Mouse (Mus musculus) heart, embryonic 10.5 days (tissue): ENCODE results near the gene Dnaaf3. TPM values are rescaled to one million over a fixed set of nuclear protein-coding genes. Genes with fewer than 3 reads are reported as not detected.

ENCODE experiments used
- DNase-seq: peaks from one replicate; pipeline ENCODE4 v3.0.0-alpha.2; 2017; ENCODE audit warnings: low spot score
- H3K27ac ChIP-seq: fragments of 300-500 bp; sonication (generic); 2 replicates; pipeline ENCODE4 v1.5.1; 2016; ENCODE audit warnings: mild to moderate bottlenecking
- H3K27me3 ChIP-seq: fragments of 300-500 bp; sonication (generic); 2 replicates; pipeline ENCODE4 v1.6.1; 2016; ENCODE audit warnings: mild to moderate bottlenecking; ENCODE audit not compliant: poor library complexity, insufficient read depth, severe bottlenecking
- H3K36me3 ChIP-seq: fragments of 300-500 bp; sonication (generic); 2 replicates; pipeline ENCODE4 v1.6.1; 2016; ENCODE audit warnings: mild to moderate bottlenecking, moderate library complexity
- H3K4me1 ChIP-seq: fragments of 300-500 bp; sonication (generic); 2 replicates; pipeline ENCODE4 v1.6.1; 2016; ENCODE audit warnings: mild to moderate bottlenecking
- H3K4me3 ChIP-seq: fragments of 300-500 bp; sonication (generic); 2 replicates; pipeline ENCODE4 v1.5.1; 2016; ENCODE audit warnings: mild to moderate bottlenecking, moderate library complexity
- H3K9me3 ChIP-seq: fragments of 300-500 bp; sonication (generic); 2 replicates; pipeline ENCODE4 v1.6.1; 2016; ENCODE audit warnings: mild to moderate bottlenecking, moderate library complexity
- WGBS: fragments of 180-500 bp; shearing (Covaris S2); methylation state at CpG from one replicate; pipeline ENCODE4 v1.1.7; 2016; 5-methylcytosine and 5-hydroxymethylcytosine counted together
- polyA plus RNA-seq: library from polyadenylated mRNA; unstranded; fragments of >200 nt; fragmentation: Nextera tagmentation; extraction: Ambion mirVana; gene quantifications from 2 replicates; pipeline ENCODE4 v1.2.1, GENCODE M21; 2016

Dnaaf3 gene
- polyA plus RNA-seq, 1 experiment from 2014 or later = 0.63 TPM

DNA sequence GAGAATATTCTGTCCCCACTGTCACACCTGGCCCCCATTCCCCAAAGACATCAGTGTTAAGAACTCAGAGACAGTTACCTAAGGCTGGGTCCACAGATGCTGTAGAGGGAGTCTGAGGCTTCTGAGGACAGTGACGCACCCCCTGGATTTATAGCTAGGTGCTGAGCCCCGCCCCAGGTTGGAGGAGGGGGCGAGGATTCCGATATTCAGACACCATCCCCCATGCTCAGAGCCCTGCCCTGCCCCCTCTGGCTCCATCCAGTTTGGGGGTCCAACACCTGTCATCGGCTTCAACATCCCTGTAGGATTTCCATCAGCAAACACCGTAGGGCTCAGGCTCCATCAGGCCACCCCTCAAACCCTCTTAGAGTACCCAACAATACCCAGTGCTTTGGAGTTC is 16.4 kb downstream of the Dnaaf3 start:
- 56% methylated on average over 6 of the region's 6 CpGs for WGBS
- no peaks in the 10 kb centered on the region for H3K27me3 ChIP-seq
- peaks cover 26% of the 10 kb centered on the region for H3K36me3 ChIP-seq
- DNase-seq = no peak
- peak overlapping the region; percentile 34 for H3K4me3 ChIP-seq
- no peaks in the 10 kb centered on the region for H3K9me3 ChIP-seq
- H3K27ac ChIP-seq = peak overlapping the region; percentile 87
- H3K4me1 ChIP-seq = peaks cover 80% of the 10 kb centered on the region

DNA sequence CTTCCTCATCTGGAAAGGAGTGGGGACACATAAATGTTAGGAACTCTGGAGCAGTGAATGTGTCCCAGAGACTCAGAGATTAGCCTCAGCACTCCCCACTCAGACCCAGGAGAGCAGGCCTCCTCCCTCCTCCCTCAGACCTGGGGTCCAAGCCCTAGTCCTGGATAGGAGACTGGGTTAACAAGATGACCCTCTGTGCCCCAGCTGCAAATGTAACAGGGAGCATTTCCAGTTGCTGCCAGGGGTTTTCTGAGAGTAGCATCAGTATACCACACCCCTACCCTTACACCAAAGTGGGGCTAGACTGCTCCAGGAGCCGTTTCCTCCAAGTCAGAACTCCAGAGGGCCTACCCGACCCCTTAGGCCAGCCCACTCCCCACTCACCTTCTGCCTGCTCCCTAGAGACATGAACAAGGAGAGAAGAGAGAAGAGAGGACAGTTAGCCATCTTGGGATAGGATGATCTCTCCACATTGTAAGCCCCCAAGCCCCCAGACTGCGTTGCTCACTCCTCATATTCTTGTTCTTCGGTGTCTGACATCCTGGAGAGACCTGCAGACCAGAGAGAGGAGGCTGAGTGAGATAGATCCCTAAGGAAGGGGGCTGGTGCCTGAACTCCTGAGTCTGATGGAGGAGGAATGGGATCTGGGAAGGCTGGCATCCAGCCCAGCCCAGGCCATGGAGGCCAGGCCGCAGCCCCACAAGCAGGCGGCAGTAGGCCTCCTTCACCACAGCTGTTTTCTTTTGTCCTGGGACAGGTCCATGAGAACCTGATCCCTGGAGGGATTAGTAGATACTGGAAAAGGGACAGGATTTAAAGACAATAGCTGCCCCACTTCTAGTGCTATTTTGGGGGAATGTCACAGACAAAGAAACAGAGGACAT is 18.2 kb downstream of the Dnaaf3 start:
- no peak for DNase-seq
- Histone ChIP-seq H3K36me3 (peaks cover 11% of the 10 kb centered on the region), H3K4me3 (peak overlapping the region; percentile 37), H3K27me3 (no peaks in the 10 kb centered on the region), H3K27ac (peak overlapping the region; percentile 87), H3K4me1 (peaks cover 84% of the 10 kb centered on the region), H3K9me3 (no peaks in the 10 kb centered on the region)
- WGBS = 52% methylated on average over 6 of the region's 6 CpGs

DNA sequence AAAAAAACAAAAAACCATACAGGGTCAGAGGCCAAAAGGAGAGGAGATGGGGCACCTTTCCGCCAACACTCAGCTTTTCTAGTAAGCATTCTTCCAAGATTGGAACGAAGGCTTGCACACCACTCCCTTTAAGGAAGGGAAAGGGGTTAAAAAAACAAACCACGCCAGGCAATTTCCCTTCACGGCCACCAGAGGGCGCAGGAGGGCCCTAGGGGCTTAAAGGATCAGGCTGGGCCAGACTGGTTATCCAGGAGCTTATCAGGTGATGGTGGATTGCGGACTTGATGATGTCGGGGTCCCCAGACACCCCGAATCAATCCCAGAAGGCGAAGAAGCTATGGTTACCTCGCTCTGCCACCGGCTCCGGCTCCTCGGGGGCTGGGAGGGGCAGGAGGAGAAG is 19.0 kb downstream of the Dnaaf3 start:
- DNase-seq = no peak
- Histone ChIP-seq H3K27ac (peak overlapping the region; percentile 87; the same call in 1 of the 2 replicates), H3K36me3 (peaks cover 9% of the 10 kb centered on the region), H3K4me1 (peaks cover 82% of the 10 kb centered on the region), H3K27me3 (no peaks in the 10 kb centered on the region), H3K9me3 (no peaks in the 10 kb centered on the region), H3K4me3 (peak overlapping the region; percentile 37)
- WGBS = 21% methylated on average over 13 of the region's 13 CpGs

DNA sequence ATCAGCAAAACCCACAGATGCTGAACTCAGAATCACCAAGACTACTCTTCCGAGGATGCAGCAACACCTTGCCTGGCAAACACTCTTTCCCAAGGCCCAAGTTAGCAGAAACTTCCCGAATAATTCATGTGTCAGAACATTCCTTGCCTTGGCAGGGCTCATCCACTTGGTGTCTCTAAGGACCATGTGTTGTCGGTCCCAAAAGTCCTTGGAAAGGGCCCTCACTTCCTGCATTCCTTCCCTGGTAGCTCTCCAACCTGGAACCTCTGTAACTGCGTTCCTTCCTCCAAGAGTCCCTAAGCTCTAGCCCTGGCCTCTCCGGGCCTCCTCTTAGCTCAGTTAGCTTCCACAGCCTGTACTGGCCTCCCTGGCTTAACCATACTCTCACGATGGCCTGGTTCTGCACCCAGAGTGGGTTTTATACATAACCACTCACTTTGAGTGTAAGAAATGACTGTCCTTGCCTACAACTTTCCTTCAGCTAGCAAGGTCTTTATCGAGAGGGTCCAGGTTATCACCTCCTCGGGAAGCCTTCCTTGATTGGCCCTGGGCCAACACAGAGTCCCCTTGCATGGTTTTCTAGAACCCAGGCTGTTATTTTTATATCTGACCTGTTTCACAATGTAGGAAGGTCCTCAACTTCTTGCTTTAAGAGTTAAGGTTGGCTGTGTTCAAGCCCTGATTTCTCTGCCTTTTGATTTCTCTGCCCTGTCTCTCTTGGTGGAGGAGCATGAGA is 20.6 kb downstream of the Dnaaf3 start:
- H3K27ac ChIP-seq = peak overlapping the region; percentile 72
- 58% methylated on average over 8 of the region's 8 CpGs for WGBS
- no peaks in the 10 kb centered on the region for H3K9me3 ChIP-seq
- no peaks in the 10 kb centered on the region for H3K27me3 ChIP-seq
- peaks cover 74% of the 10 kb centered on the region for H3K4me1 ChIP-seq
- no peak for DNase-seq
- H3K4me3 ChIP-seq = peak overlapping the region; percentile 29; the same call in 1 of the 2 replicates
- peaks cover 10% of the 10 kb centered on the region; the same call in 1 of the 2 replicates for H3K36me3 ChIP-seq

DNA sequence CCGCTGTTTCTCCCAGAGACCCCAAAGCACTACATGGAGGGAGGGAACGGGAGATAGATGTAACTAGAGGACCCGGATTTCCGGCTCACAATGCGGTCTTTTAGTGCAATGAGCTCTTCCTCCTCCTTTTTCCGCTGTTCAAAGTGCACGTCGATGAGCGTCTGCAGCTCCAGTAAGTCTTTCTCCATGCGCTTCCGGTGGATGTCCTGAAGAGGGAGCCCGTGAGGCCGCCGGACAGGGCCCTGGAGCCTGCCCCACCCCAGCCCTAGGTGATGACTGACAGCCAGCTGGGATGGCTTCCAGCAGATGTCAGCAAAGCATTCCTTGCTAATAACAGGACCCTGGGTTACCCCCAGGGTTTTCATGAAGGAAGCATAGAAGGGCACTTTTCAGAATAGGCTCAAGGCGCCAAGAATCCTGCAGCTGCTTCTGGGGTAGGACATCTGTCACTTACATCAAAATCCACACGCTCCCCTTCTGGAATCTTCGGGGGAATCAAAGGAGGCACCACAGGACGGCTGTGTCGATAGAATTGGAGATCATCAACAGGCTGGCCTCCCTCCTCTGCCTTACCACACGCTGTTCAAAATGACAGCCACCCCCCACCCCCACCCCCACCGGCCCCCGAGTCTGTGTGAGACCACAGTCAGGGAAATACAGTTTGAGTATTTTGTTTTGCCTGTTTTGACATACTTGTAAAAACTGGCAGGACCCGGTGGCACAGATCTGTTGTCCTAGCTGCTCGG is 22.2 kb downstream of the Dnaaf3 start:
- WGBS = 13% methylated on average over 24 of the region's 24 CpGs
- Histone ChIP-seq H3K27ac (peak overlapping the region; percentile 68), H3K36me3 (peaks cover 10% of the 10 kb centered on the region; the same call in 1 of the 2 replicates), H3K4me1 (peaks cover 60% of the 10 kb centered on the region), H3K27me3 (no peaks in the 10 kb centered on the region), H3K9me3 (no peaks in the 10 kb centered on the region), H3K4me3 (peak overlapping the region; percentile 31)
- peak; percentile 96 for DNase-seq

DNA sequence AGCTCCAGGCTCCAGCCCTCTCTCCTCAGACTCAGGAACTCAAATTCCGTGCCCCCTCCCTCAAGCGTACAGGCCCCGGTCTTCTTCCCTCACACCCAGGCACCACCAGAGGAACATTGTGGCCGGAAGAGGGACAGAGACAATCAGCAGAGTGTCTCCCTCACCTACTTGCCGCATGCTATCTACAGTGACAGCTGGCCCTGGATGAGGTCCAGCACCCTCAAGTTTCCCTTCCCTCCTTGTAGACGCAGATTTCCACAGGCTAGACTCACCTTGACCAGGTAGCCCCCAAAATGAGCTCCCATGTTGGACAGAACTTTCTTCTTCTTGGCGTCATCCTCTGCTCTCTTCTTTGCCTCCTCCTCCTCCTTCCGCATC is 23.5 kb downstream of the Dnaaf3 start:
- no peaks in the 10 kb centered on the region for H3K27me3 ChIP-seq
- H3K27ac ChIP-seq = peak overlapping the region; percentile 29; the same call in 1 of the 2 replicates
- no peak overlapping the region for H3K4me3 ChIP-seq
- peaks cover 10% of the 10 kb centered on the region; the same call in 1 of the 2 replicates for H3K36me3 ChIP-seq
- WGBS = 76% methylated on average over 8 of the region's 8 CpGs
- peaks cover 54% of the 10 kb centered on the region for H3K4me1 ChIP-seq
- no peaks in the 10 kb centered on the region for H3K9me3 ChIP-seq
- no peak for DNase-seq

DNA sequence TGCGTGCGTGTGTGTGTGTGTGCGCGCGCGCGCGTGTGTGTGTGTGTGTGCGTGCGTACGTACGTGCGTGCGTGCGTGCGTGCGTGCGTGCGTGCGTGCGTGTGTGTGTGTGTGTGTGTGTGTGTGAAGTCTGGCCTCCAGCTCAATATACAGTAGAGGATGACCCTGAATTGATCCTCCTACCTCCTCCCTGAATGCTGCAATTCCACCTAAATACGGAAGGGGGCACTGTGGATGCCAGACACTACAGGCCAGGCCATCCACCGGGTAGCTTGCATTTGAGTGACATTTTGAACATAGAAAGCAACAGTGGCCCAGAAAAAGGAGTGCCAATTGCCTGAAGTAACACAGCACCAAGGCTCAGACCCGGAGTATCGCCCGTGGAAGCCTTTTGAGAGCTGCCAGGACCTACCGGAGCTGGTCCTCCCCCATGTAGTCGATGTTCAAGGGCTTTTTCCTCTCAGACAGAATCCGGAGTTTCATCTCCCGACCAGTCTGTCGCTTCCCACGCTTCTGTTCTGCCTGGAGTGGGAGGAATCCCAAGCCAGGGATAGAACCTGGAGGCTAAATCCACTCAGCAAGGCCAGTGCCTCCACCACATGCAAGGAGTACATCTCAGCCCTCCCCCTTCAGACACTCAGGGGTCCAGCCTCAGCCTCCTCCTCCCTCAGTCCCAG is 24.1 kb downstream of the Dnaaf3 start:
- Histone ChIP-seq H3K27ac (0 out of 2 replicates have a peak overlapping the region, but pooled peaks have one; percentile 29), H3K9me3 (no peaks in the 10 kb centered on the region), H3K4me1 (peaks cover 49% of the 10 kb centered on the region), H3K27me3 (no peaks in the 10 kb centered on the region), H3K4me3 (no peak overlapping the region), H3K36me3 (peaks cover 10% of the 10 kb centered on the region; the same call in 1 of the 2 replicates)
- WGBS = 74% methylated on average over 32 of the region's 32 CpGs
- DNase-seq = no peak

DNA sequence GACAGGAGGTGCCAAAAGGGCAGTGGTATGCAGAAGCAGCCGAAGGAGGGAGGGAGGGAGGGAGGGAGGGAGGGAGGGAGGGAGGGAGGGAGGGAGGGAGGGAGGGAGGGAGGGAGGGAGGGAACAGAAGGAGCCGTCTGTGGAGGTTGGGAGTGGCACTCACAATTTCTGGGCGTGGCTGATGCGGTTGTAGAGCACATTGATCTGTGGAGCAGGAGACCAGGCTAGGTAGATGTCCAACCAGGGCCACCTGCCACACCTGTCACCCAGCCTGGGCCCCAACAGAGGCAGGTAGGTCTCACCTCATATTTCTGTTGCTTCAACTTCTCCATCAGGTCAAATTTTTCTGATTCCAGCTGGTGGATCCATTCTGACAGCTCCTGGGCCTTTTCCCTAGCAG is 25.0 kb downstream of the Dnaaf3 start:
- Histone ChIP-seq H3K27ac (no peak overlapping the region), H3K4me1 (peaks cover 44% of the 10 kb centered on the region), H3K4me3 (no peak overlapping the region), H3K36me3 (peaks cover 10% of the 10 kb centered on the region; the same call in 1 of the 2 replicates), H3K27me3 (no peaks in the 10 kb centered on the region), H3K9me3 (no peaks in the 10 kb centered on the region)
- DNase-seq = no peak
- WGBS = 62% methylated on average over 3 of the region's 4 CpGs

DNA sequence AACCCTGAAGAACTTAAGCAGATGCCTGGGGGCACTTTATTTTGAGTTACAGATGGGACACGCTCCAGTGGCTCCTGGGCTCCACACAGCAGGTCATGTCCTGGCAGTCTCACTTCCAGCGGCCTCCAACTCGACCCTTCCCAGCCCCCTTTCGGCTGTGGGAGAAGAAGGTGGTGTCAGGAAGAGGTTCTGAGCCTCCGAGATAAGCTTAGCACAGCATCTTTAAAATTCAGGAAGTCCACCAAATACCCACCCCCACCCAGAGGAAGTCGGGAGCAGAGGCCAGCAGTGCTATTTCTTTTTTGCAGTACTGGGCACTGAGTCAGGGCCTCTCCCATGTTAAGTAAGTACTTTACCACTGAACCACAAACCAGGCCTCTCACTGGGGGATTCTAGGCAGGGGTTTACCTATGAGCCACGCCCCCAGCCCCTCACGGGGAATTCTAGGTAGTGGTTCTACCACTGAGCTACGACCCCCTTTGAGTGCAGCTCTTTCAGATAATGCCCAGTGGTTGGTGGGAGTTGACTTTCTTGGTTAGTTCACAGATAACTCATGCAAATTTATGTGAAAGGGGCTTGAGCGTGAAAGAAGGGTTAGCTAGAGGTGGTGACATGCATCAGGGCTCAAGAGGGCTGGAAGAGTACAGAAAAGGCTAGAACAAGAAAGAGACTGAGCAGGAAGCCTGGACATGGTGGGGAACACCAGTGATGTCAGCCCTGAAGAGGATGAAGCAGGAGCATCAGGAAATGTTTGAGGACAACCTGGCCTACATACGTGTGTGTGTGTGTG is 27.4 kb downstream of the Dnaaf3 start:
- WGBS = 45% methylated on average over 11 of the region's 11 CpGs
- peak overlapping the region; percentile 49 for H3K27ac ChIP-seq

DNA sequence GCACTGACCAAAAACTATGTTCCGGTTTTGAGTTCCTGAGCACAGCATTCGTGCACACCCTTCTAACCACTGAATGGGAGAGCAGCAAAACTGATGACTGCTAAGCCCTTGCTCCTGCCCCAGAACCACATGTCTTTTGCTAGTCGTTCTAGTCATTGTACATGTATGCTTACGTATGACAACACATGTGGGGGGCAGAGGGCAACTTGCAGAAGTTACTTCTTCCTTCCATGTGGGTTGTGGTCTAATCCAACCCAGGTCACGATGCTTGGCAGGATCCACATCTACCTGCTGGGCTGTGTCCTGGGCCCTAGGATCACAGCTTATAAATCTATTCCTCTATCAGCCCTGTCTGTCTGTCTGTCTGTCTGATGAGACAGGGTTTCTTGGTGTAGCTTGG is 28.4 kb downstream of the Dnaaf3 start:
- Histone ChIP-seq H3K9me3 (no peaks in the 10 kb centered on the region), H3K4me1 (peaks cover 28% of the 10 kb centered on the region), H3K4me3 (no peak overlapping the region), H3K27ac (no peak overlapping the region), H3K27me3 (no peaks in the 10 kb centered on the region), H3K36me3 (peaks cover 10% of the 10 kb centered on the region; the same call in 1 of the 2 replicates)
- 81% methylated on average over 5 of the region's 5 CpGs for WGBS
- DNase-seq = no peak

More for the DNA sequence above, 27.4 kb downstream of the Dnaaf3 start:
- H3K9me3 ChIP-seq = no peaks in the 10 kb centered on the region
- peaks cover 10% of the 10 kb centered on the region; the same call in 1 of the 2 replicates for H3K36me3 ChIP-seq
- no peak for DNase-seq
- H3K4me1 ChIP-seq = peaks cover 27% of the 10 kb centered on the region
- H3K4me3 ChIP-seq = no peak overlapping the region
- H3K27me3 ChIP-seq = no peaks in the 10 kb centered on the region

DNA sequence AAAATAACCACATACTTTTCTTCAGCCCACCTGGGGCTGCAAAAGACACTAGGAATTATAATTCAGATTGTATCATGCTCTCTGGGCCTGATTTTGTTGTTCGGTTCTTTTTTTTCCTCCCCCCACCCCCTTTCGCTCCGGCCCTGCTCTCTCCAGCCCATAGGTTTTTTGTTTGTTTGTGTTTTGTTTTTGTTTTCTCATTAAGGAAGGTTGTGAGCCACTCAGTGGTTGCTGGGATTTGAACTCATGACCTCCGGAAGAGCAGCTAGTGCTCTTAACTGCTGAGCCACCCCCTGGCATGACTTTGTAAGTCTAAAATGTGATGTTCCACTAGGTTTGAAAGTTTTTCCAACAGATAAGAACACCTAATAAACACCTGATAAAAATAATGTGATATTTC is 29.2 kb downstream of the Dnaaf3 start:
- DNase-seq = no peak
- peaks cover 32% of the 10 kb centered on the region for H3K4me1 ChIP-seq
- H3K4me3 ChIP-seq = no peak overlapping the region
- WGBS = 75% methylated on average over 4 of the region's 4 CpGs
- peaks cover 4% of the 10 kb centered on the region; the same call in 1 of the 2 replicates for H3K36me3 ChIP-seq
- H3K9me3 ChIP-seq = no peaks in the 10 kb centered on the region
- no peak overlapping the region for H3K27ac ChIP-seq
- no peaks in the 10 kb centered on the region for H3K27me3 ChIP-seq
